Mouse (Mus musculus): ENCODE data around the gene Ube3a.

DNA sequence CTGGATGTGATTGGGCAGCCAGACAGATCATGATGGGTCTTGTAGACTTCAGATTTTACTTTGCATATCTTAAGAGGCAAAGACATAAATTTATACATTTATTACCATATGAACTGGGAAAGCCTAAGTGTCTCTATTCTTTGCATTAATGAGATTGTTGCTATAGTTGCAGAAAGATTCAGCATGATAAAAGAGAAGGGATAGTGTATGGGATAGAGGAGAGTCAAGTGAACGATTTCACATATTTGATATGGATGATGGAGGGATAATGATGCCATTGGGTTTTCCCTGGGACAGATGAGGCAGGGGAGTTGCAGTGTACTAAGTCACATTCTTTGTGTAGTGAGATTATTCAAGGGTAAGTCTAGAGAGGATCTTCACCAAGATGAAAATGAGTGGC lies 84.0 kb downstream of the Ube3a start:
- TF ChIP-seq TAL1 (IDR thresholded peaks at IDR 0.05; ENCODE audit: low read length) (no peak), GATA1 (IDR thresholded peaks at IDR 0.05; ENCODE audit: low read length) (no peak)

All from erythroblast, embryonic 14.5 days (primary cell).